Mouse (Mus musculus) ES-E14 (cell line): ENCODE measurements at regions not wholly inside any gene's neighbourhood (a gene's known extent, or its start where the extent isn't known, plus 50 kb on each side); places are given as distances from the start of the nearest gene placed in this dataset.
"Not testable (repeated sequence)": the region's sequence is repeated elsewhere in the genome, so short reads cannot be mapped to it uniquely, and the experiment has no call there.

Experiments used
- DNase-seq: peaks from one replicate; pipeline ENCODE4 v3.0.0-alpha.2; 2013; ENCODE audit warnings: low read depth, low spot score
- H3K27ac ChIP-seq: 2 replicates; pipeline ENCODE4 v1.5.1; 2012; ENCODE audit warnings: low read depth, mild to moderate bottlenecking, low read length, moderate library complexity, mixed read lengths; ENCODE audit not compliant: poor library complexity, insufficient read depth, severe bottlenecking
- H3K36me3 ChIP-seq: 2 replicates; pipeline ENCODE4 v1.6.1; 2012; ENCODE audit warnings: mild to moderate bottlenecking, low read length, moderate library complexity, mixed read lengths; ENCODE audit not compliant: control insufficient read depth, poor library complexity, insufficient read depth, severe bottlenecking
- H3K4me1 ChIP-seq, 2 experiments: fragments of 150-350 bp in 1 of 2; sonication (generic) in 1 of 2; 2 replicates each; pipeline ENCODE4 v1.6.1; 2012; ENCODE audit warnings: low read length in 2 of 2, mild to moderate bottlenecking in 1 of 2, mixed read lengths in 1 of 2; ENCODE audit not compliant: control insufficient read depth in 2 of 2, insufficient read depth in 2 of 2, poor library complexity in 1 of 2
- H3K4me3 ChIP-seq, 2 experiments: fragments of 150-350 bp in 1 of 2; sonication (generic) in 1 of 2; 2 replicates each; pipeline ENCODE4 v1.5.1; 2012; ENCODE audit warnings: low read length in 2 of 2, low read depth in 1 of 2, mild to moderate bottlenecking in 1 of 2, mixed read lengths in 1 of 2; ENCODE audit not compliant: insufficient read depth in 1 of 2, poor library complexity in 1 of 2, severe bottlenecking in 1 of 2
- H3K9ac ChIP-seq: 2 replicates; pipeline ENCODE4 v1.6.1; 2012; ENCODE audit warnings: low read depth, mild to moderate bottlenecking, low read length, mixed read lengths; ENCODE audit not compliant: poor library complexity, insufficient read depth, severe bottlenecking
- H3K9me3 ChIP-seq: fragments of 150-350 bp; sonication (generic); 2 replicates; pipeline ENCODE4 v1.6.1; 2012; ENCODE audit warnings: low read depth, mild to moderate bottlenecking, low read length; ENCODE audit not compliant: control insufficient read depth, insufficient read depth
- CHD2 ChIP-seq: IDR thresholded peaks from 2 replicates; pipeline ENCODE4 v1.6.1; 2014; ENCODE audit warnings: mild to moderate bottlenecking, low read depth, low read length, inconsistent platforms
- HCFC1 ChIP-seq: IDR thresholded peaks from 2 replicates; pipeline ENCODE4 v1.6.1; 2012; ENCODE audit warnings: low read length, inconsistent platforms, borderline replicate concordance; ENCODE audit not compliant: insufficient read depth
- MAFK ChIP-seq: IDR thresholded peaks from 2 replicates; pipeline ENCODE4 v1.6.1; 2014; ENCODE audit warnings: mild to moderate bottlenecking, low read depth, low read length, inconsistent platforms; ENCODE audit not compliant: insufficient read depth
- ZC3H11A ChIP-seq: IDR thresholded peaks from 2 replicates; pipeline ENCODE4 v1.6.1; 2012; ENCODE audit warnings: low read depth, mild to moderate bottlenecking, inconsistent platforms, low read length, borderline replicate concordance
- ZNF384 ChIP-seq: IDR thresholded peaks from 2 replicates; pipeline ENCODE4 v1.6.1; 2012; ENCODE audit warnings: low read depth, low read length, inconsistent platforms
- in situ Hi-C, 2 experiments: fragments of 600-800 bp; cut with MboI; formaldehyde crosslinking; loops; one replicate each; pipeline ENCODE4 v1.15.1; 2025; ENCODE audit warnings: low sequenced_read_pairs in 2 of 2, inconsistent platforms in 1 of 2; ENCODE audit not compliant: unreplicated experiment in 2 of 2

DNA sequence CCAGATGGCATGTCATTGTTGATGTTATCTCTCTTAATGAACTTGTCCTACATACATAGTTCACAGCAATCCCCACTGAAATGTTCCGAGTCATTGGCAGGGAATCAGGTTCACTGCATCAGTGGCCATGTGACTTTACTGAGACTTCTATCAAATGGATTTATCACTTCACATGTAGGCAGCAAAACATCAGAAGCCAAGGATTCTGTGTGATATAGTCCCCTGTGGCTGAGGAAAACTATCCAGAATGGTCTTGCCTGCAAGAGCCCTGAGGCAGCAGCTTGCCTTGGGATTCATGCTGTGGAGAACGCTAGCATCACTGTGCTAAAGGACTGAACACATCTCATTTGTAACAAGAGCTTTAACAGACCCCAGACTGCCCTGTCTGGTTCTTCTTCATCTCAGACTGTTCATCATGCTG lies 1468.2 kb downstream of the Zfp704 start:
- no peaks in the 10 kb centered on the region for H3K4me1 ChIP-seq
- H3K36me3 ChIP-seq, result no peaks in the 10 kb centered on the region
- no peak overlapping the region for H3K9ac ChIP-seq
- no peak for DNase-seq
- H3K9me3 ChIP-seq, result no peaks in the 10 kb centered on the region
- in situ Hi-C loops, result no loop called here
- no peak overlapping the region for H3K27ac ChIP-seq
- TF ChIP-seq HCFC1, result no peak
- TF ChIP-seq CHD2, result no peak
- no peak for TF ChIP-seq ZC3H11A
- no peak for TF ChIP-seq MAFK
- TF ChIP-seq ZNF384, result no peak
- H3K4me3 ChIP-seq, result no peak overlapping the region

GRCm38 (mm10) chr3:8123641-8124040 lies 1486.2 kb downstream of the Zfp704 start:
- H3K36me3 ChIP-seq, H3K9me3 ChIP-seq, in situ Hi-C loops, H3K4me1 ChIP-seq, H3K27ac ChIP-seq, H3K4me3 ChIP-seq, H3K9ac ChIP-seq: not testable (repeated sequence)
- peak; percentile 62 for TF ChIP-seq ZNF384
- peak; percentile 9 for DNase-seq

GRCm38 (mm10) chr3:8123141-8123540 lies 1486.7 kb downstream of the Zfp704 start:
- peak overlapping the region; percentile 84 for H3K27ac ChIP-seq
- H3K36me3 ChIP-seq, result no peaks in the 10 kb centered on the region
- H3K9me3 ChIP-seq, result no peaks in the 10 kb centered on the region
- no peak overlapping the region for H3K4me3 ChIP-seq
- H3K4me1 ChIP-seq, result peaks cover 0 to 9% of the 10 kb centered on the region in 2 experiments; a peak in 3 of 4 replicates
- no peak overlapping the region for H3K9ac ChIP-seq
- peak; percentile 12 for DNase-seq
- no peak for TF ChIP-seq MAFK
- TF ChIP-seq HCFC1, result no peak
- TF ChIP-seq ZNF384, result no peak
- TF ChIP-seq CHD2, result no peak
- in situ Hi-C loops, result no loop called here

GRCm38 (mm10) chr3:8098291-8098690 lies 1478.0 kb upstream of the 1700008P02Rik start:
- Histone ChIP-seq H3K4me3 (no peak overlapping the region), H3K36me3 (no peaks in the 10 kb centered on the region), H3K27ac (no peak overlapping the region), H3K4me1 (no peaks in the 10 kb centered on the region), H3K9me3 (no peaks in the 10 kb centered on the region), H3K9ac (no peak overlapping the region)
- TF ChIP-seq ZNF384, result no peak
- no peak for TF ChIP-seq MAFK
- no peak for TF ChIP-seq CHD2
- no peak for TF ChIP-seq ZC3H11A
- no peak for TF ChIP-seq HCFC1
- DNase-seq, result no peak
- in situ Hi-C loops, result no loop called here

DNA sequence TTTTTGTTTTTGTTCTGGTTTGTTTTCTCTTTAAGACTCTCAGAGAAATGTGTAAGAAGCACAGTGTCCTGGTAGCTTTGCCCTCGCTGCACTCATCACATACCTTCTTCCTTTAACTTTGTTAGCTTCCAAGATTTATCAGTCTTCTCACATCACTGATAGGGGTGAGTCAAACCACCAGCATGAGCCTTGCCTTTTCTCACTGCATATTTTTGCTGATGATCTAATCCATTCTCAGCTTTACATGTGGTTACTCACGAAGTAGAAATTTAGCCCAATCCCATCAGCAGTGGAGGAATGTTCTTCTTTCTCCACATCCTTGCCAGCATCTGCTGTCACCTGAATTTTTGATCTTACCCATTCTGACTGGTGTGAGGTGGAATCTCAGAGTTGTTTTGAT lies 1464.5 kb upstream of the 1700008P02Rik start:
- H3K27ac ChIP-seq, result no peak overlapping the region
- no peak overlapping the region for H3K4me3 ChIP-seq
- in situ Hi-C loops, result no loop called here

More for the DNA sequence above, 1464.5 kb upstream of the 1700008P02Rik start:
- TF ChIP-seq HCFC1 (no peak), MAFK (no peak), CHD2 (no peak), ZC3H11A (no peak), ZNF384 (no peak)
- no peaks in the 10 kb centered on the region for H3K9me3 ChIP-seq
- no peaks in the 10 kb centered on the region for H3K4me1 ChIP-seq
- no peak for DNase-seq
- no peak overlapping the region for H3K9ac ChIP-seq
- no peaks in the 10 kb centered on the region for H3K36me3 ChIP-seq
